Comparison of ENCODE assay signal across 1 mouse cellular context in genomic region chr5:23780516-23780915, GRCm38 (mm10).
TF ChIP-seq lines count a peak whose summit lies in the region.

No protein-coding gene starts in this region.

TF ChIP-seq in CH12.LX, 34 proteins besides CTCF, POLR2A, EP300 and RAD21 (continued from another document):
- TF ChIP-seq USF1 (IDR thresholded peaks at IDR 0.05; ENCODE audit: low read depth, low read length) (no peak), UBTF (IDR thresholded peaks at IDR 0.05; ENCODE audit: low read depth, low read length) (no peak), USF2 (conservative IDR thresholded peaks at IDR 0.05; ENCODE audit: low read depth, low read length) (no peak), NELFE (IDR thresholded peaks at IDR 0.05; ENCODE audit: low read depth, low read length) (no peak), KAT2A (IDR thresholded peaks at IDR 0.05; ENCODE audit: insufficient replicate concordance, low read length) (no peak), JUND (conservative IDR thresholded peaks at IDR 0.05; ENCODE audit: low read depth, low read length) (no peak)
TF ChIP-seq in CH12.LX: peak in this region for 0.
